Mouse (Mus musculus): ENCODE results near the gene Dbx2.

The Dbx2 gene

GRCm38 (mm10) chr15:95655860-95656259 lies at the start of gene Dbx2:
Dbx2 (minus strand) TSS chr15:95655960.
- DNase-seq (ENCODE audit: low spot score) = no peak

- no peak for DNase-seq (ENCODE audit: low spot score)
These were observed 46.4 kb upstream of the Dbx2 start for GRCm38 (mm10) chr15:95702206-95702605.

GRCm38 (mm10) chr15:95701573-95701972 lies 45.8 kb upstream of the Dbx2 start:
- no peak for DNase-seq (ENCODE audit: low spot score)

- no peak for DNase-seq (ENCODE audit: low spot score)
These were observed 43.6 kb upstream of the Dbx2 start for GRCm38 (mm10) chr15:95699371-95699770.

- no peak for DNase-seq (ENCODE audit: low spot score)
These were observed 38.0 kb upstream of the Dbx2 start for GRCm38 (mm10) chr15:95693759-95694158.

- no peak for DNase-seq (ENCODE audit: low spot score)
These were observed 35.8 kb upstream of the Dbx2 start for GRCm38 (mm10) chr15:95691594-95691993.

GRCm38 (mm10) chr15:95691129-95691528 lies 35.4 kb upstream of the Dbx2 start:
- DNase-seq (ENCODE audit: low spot score) = no peak

- no peak for DNase-seq (ENCODE audit: low spot score)
These were observed 26.9 kb upstream of the Dbx2 start for GRCm38 (mm10) chr15:95682620-95683019.

GRCm38 (mm10) chr15:95675645-95676044 lies 19.9 kb upstream of the Dbx2 start:
- no peak for DNase-seq (ENCODE audit: low spot score)

- no peak for DNase-seq (ENCODE audit: low spot score)
These were observed 19.4 kb upstream of the Dbx2 start for GRCm38 (mm10) chr15:95675176-95675575.

- no peak for DNase-seq (ENCODE audit: low spot score)
These were observed 11.4 kb upstream of the Dbx2 start for GRCm38 (mm10) chr15:95667209-95667608.

GRCm38 (mm10) chr15:95665002-95665401 lies 9.2 kb upstream of the Dbx2 start:
- no peak for DNase-seq (ENCODE audit: low spot score)

GRCm38 (mm10) chr15:95661718-95662117 lies 6.0 kb upstream of the Dbx2 start:
- no peak for DNase-seq (ENCODE audit: low spot score)

GRCm38 (mm10) chr15:95660368-95660767 lies 4.6 kb upstream of the Dbx2 start:
- DNase-seq (ENCODE audit: low spot score) = no peak

- DNase-seq (ENCODE audit: low spot score) = no peak
These were observed 1.4 kb downstream of the Dbx2 start for GRCm38 (mm10) chr15:95654211-95654897.

- DNase-seq (ENCODE audit: low spot score) = no peak
These were observed 1.9 kb downstream of the Dbx2 start for GRCm38 (mm10) chr15:95653812-95654210.

GRCm38 (mm10) chr15:95652898-95653707 lies 2.7 kb downstream of the Dbx2 start:
- DNase-seq (ENCODE audit: low spot score) = no peak

- no peak for DNase-seq (ENCODE audit: low spot score)
These were observed 3.9 kb downstream of the Dbx2 start for GRCm38 (mm10) chr15:95651824-95652223.

GRCm38 (mm10) chr15:95643505-95644029 lies 12.2 kb downstream of the Dbx2 start:
- DNase-seq (ENCODE audit: low spot score) = no peak

- no peak for DNase-seq (ENCODE audit: low spot score)
These were observed 15.4 kb downstream of the Dbx2 start for GRCm38 (mm10) chr15:95640347-95640746.

GRCm38 (mm10) chr15:95639829-95640134 lies 16.0 kb downstream of the Dbx2 start:
- DNase-seq (ENCODE audit: low spot score) = no peak

GRCm38 (mm10) chr15:95639115-95639828 lies 16.5 kb downstream of the Dbx2 start:
- DNase-seq (ENCODE audit: low spot score) = no peak

- DNase-seq (ENCODE audit: low spot score) = no peak
These were observed 31.4 kb downstream of the Dbx2 start for GRCm38 (mm10) chr15:95624396-95624795.

All from yolk sac, embryonic 10.5 days (tissue).